Mouse (Mus musculus): Measurements from ENCODE around the gene Arhgdia.

Gene Arhgdia

GRCm38 (mm10) chr11:120581490-120582267 lies at the start of gene Arhgdia:
TSS of gene Arhgdia (minus strand) at chr11:120581624.
- peak; percentile 92 for DNase-seq

- DNase-seq = no peak
These were observed 49.0 kb upstream of the Arhgdia start for GRCm38 (mm10) chr11:120630401-120630871.

GRCm38 (mm10) chr11:120629911-120630310 lies 48.5 kb upstream of the Arhgdia start:
- DNase-seq = no peak

GRCm38 (mm10) chr11:120629341-120629730 lies 47.9 kb upstream of the Arhgdia start:
- peak; percentile 49 for DNase-seq

GRCm38 (mm10) chr11:120628601-120629340 lies 47.3 kb upstream of the Arhgdia start:
- no peak for DNase-seq

- no peak for DNase-seq
These were observed 46.3 kb upstream of the Arhgdia start for GRCm38 (mm10) chr11:120627468-120628300.

GRCm38 (mm10) chr11:120626785-120627467 lies 45.5 kb upstream of the Arhgdia start:
- no peak for DNase-seq

GRCm38 (mm10) chr11:120625152-120625775 lies 43.8 kb upstream of the Arhgdia start, which contains the start of gene Sirt7:
TSS of gene Sirt7 (minus strand) at chr11:120625240.
- DNase-seq = no peak

- DNase-seq = peak; percentile 91
These were observed 43.3 kb upstream of the Arhgdia start for GRCm38 (mm10) chr11:120624680-120625111.

- DNase-seq = peak; percentile 61
These were observed 42.7 kb upstream of the Arhgdia start for GRCm38 (mm10) chr11:120623961-120624679.

- DNase-seq = no peak
These were observed 41.4 kb upstream of the Arhgdia start for GRCm38 (mm10) chr11:120622805-120623204.

- no peak for DNase-seq
These were observed 38.8 kb upstream of the Arhgdia start for GRCm38 (mm10) chr11:120620195-120620594.

- DNase-seq = no peak
These were observed 37.5 kb upstream of the Arhgdia start for GRCm38 (mm10) chr11:120618619-120619535.

- peak; percentile 94 for DNase-seq
These were observed 36.2 kb upstream of the Arhgdia start, which contains the start of gene Pcyt2 for GRCm38 (mm10) chr11:120617519-120618112. TSS of gene Pcyt2 (minus strand) at chr11:120617936.

GRCm38 (mm10) chr11:120616617-120617294 lies 35.3 kb upstream of the Arhgdia start:
- no peak for DNase-seq

- no peak for DNase-seq
These were observed 34.3 kb upstream of the Arhgdia start for GRCm38 (mm10) chr11:120615606-120616203.

GRCm38 (mm10) chr11:120615167-120615566 lies 33.7 kb upstream of the Arhgdia start:
- DNase-seq = no peak

- no peak for DNase-seq
These were observed 32.6 kb upstream of the Arhgdia start for GRCm38 (mm10) chr11:120613976-120614375.

Measured in right cerebral cortex, adult 18-20 months (tissue).